Mouse (Mus musculus) layer of hippocampus, postnatal 14 days (tissue): Measurements from ENCODE around the gene Olfr279. TPM values are rescaled to one million over a fixed set of nuclear protein-coding genes. Genes with fewer than 3 reads are reported as not detected.

ENCODE experiments used
- DNase-seq, 2 experiments: peaks; one replicate each; pipeline ENCODE4 v3.0.0; 2021 to 2022; ENCODE audit warnings: low spot score in 2 of 2, mixed read lengths in 1 of 2
- long read RNA-seq, 2 experiments: library from polyadenylated mRNA; stranded (forward); transcript quantifications; one replicate each; pipeline ENCODE4 v2.0.0; 2021
- total RNA-seq, 2 experiments: library from RNA; stranded (reverse); gene quantifications; 2 replicates each; pipeline ENCODE4 v1.2.3; 2021

Gene Olfr279
- under 1 TPM; 0.21 to 0.37 TPM for total RNA-seq
- long read RNA-seq, experiment 1: 0 reads
- long read RNA-seq, experiment 2: 0 reads

GRCm38 (mm10) chr15:98492102-98492501 is at the start of gene Olfr279:
Gene Olfr279 (plus strand): TSS chr15:98492402.
- DNase-seq: no peak

GRCm38 (mm10) chr15:98444561-98444960 is 47.6 kb upstream of the Olfr279 start:
- no peak for DNase-seq

GRCm38 (mm10) chr15:98448521-98448920 is 43.7 kb upstream of the Olfr279 start:
- DNase-seq: no peak

- DNase-seq: no peak
Measured at GRCm38 (mm10) chr15:98452288-98452687, 39.9 kb upstream of the Olfr279 start, which contains the start of gene Olfr281. Gene Olfr281 (plus strand): TSS chr15:98452588.

GRCm38 (mm10) chr15:98469596-98469995 is 22.6 kb upstream of the Olfr279 start, which contains the start of gene OR5BS1P:
Gene OR5BS1P (plus strand): TSS chr15:98469896.
- DNase-seq: no peak

- DNase-seq: no peak
Measured at GRCm38 (mm10) chr15:98471539-98471938, 20.7 kb upstream of the Olfr279 start.

- no peak for DNase-seq
Measured at GRCm38 (mm10) chr15:98474958-98475357, 17.2 kb upstream of the Olfr279 start.

- peak in 1 of 2 experiments; percentile 20 for DNase-seq
Measured at GRCm38 (mm10) chr15:98475382-98475781, 16.8 kb upstream of the Olfr279 start.

GRCm38 (mm10) chr15:98476281-98476680 is 15.9 kb upstream of the Olfr279 start:
- DNase-seq: no peak

- no peak for DNase-seq
Measured at GRCm38 (mm10) chr15:98479568-98480102, 12.6 kb upstream of the Olfr279 start.

GRCm38 (mm10) chr15:98482701-98483100 is 9.5 kb upstream of the Olfr279 start, which contains the start of gene Lalba:
Gene Lalba (minus strand): TSS chr15:98482721.
- DNase-seq: no peak

- DNase-seq: peak in 1 of 2 experiments; percentile 15
Measured at GRCm38 (mm10) chr15:98483907-98484886, 8.0 kb upstream of the Olfr279 start.

- no peak for DNase-seq
Measured at GRCm38 (mm10) chr15:98486433-98487021, 5.7 kb upstream of the Olfr279 start.

- DNase-seq: no peak
Measured at GRCm38 (mm10) chr15:98491332-98491731, 870 bp upstream of the Olfr279 start.

GRCm38 (mm10) chr15:98497631-98498030 is 5.4 kb downstream of the Olfr279 start:
- no peak for DNase-seq

- DNase-seq: no peak
Measured at GRCm38 (mm10) chr15:98503317-98503716, 11.1 kb downstream of the Olfr279 start.

- DNase-seq: peak; percentile 47 to 60
Measured at GRCm38 (mm10) chr15:98504514-98504913, 12.3 kb downstream of the Olfr279 start.

- no peak for DNase-seq
Measured at GRCm38 (mm10) chr15:98506253-98506957, 14.2 kb downstream of the Olfr279 start.

GRCm38 (mm10) chr15:98507321-98507720 is 15.1 kb downstream of the Olfr279 start:
- DNase-seq: no peak

GRCm38 (mm10) chr15:98509387-98509786 is 17.2 kb downstream of the Olfr279 start:
- DNase-seq: no peak
